Mouse (Mus musculus) cerebral cortex, adult 2 months (tissue): ENCODE measurements around the gene Fpr-rs3.

ENCODE experiments used
- WGBS: fragments of 180-500 bp; shearing (Covaris S2); methylation state at CpG from one replicate; pipeline ENCODE4 v1.1.7; 2018; 5-methylcytosine and 5-hydroxymethylcytosine counted together

Gene Fpr-rs3

DNA sequence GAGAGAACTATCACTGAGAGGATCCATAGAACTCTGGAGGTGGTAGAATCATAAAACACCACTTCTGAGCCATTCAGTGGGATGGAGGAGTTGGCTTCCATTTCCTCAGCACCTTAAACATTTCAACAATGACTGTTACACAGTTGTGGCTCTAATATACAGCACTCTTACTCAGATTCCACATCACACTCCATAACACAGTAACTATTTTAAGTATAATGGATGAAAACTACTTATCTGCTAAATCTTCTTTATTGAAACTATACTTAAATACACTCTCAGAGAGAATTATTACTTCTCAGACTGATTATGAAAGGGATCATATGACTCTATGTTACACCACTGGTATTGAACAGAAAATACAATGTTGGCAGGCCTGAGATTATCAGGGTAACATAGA, at the start of gene Fpr-rs3:
Gene Fpr-rs3, minus strand, starts transcription at position 101 of the 400 bp plus-strand sequence.

DNA sequence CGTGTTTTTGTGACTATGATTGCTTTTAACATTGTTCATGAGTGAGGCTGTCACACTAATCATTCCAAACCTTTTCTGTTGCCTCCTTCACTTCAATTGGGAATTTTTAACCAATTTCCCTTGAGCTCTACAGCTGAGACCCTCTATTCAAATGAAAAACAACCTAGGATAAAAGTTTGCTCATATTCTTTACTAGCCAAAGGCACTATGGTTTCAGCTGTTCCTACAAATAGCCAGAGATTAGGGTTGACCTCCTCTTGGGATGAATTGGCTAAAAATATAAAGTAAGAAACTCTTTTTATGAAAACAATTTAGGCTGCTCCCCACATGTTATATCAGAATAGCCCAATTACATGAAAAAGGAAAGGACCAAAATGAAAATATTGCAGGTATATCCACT, 28.4 kb downstream of the Fpr-rs3 start, which contains the start of gene Vmn2r110:
Gene Vmn2r110, minus strand, starts transcription at position 101 of the 400 bp plus-strand sequence.
- 28% methylated on average over 1 of the region's 1 CpGs for WGBS
